Comparison of ENCODE assay signal across 10 mouse cellular contexts in the genomic region with DNA sequence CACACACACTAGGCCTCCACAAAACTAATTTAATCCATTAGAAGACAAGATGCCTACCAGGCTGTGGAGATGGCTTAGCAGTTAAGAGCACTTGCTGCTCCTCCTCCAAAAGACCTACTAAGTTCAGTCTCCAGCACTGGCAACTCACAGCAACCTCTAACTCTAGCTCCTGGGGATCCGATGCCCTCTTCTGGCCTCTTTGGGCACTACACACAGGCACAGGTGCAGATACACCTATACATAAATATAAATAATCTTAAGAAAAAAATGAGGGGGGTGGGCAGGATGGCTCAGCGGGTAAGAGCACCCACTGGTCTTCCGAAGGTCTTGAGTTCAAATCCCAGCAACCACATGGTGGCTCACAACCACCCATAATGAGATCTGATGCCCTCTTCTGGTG. TPM values are rescaled to one million over a fixed set of nuclear protein-coding genes. Genes with fewer than 3 reads are reported as not detected.
DNase-seq lines count a peak whose midpoint lies in the region; ATAC-seq and TF ChIP-seq lines count a peak whose summit lies in the region.
"Had no signal": no experiment of that assay in that cellular context is flagged by ENCODE, and none has a peak within 500 bp of the region (broad histone marks: within the 10 kb centered on the region; RNA-seq: fewer than 3 reads in every experiment).

No protein-coding gene starts in this region.

- TF ChIP-seq EP300 in ES-Bruce4 (IDR thresholded peaks at IDR 0.05; ENCODE audit: insufficient read depth, low read depth, low read length): no peak

- no peaks in the 10 kb centered on the region for H3K4me1 ChIP-seq in ES-Bruce4 (ENCODE audit: control insufficient read depth, insufficient read depth, low read length)

- H3K27ac ChIP-seq in left cerebral cortex, adult 2 months: no peak overlapping the region
- H3K27ac ChIP-seq in ES-Bruce4 (ENCODE audit: insufficient read depth, low read length): no peak overlapping the region
- H3K27ac ChIP-seq: hindbrain, embryonic 10.5 days had no signal

- DNase-seq in cerebellum, adult 11-12 months: peak; percentile 63
- no peak for DNase-seq in cerebellum, adult 8-10 months
- DNase-seq in left cerebral cortex, adult 2 months (ENCODE audit: extremely low spot score in 1 of 2, low spot score in 2 of 2): no peak
- DNase-seq in left cerebral cortex, postnatal 36 days (ENCODE audit: low spot score in 2 of 2): no peak
- DNase-seq in ovary, adult 18-20 months (ENCODE audit: low spot score): no peak
- no peak for DNase-seq in heart, postnatal 36 days
- DNase-seq: adrenal gland, postnatal 25 days had no signal

- H3K27me3 ChIP-seq in ES-Bruce4 (ENCODE audit: control insufficient read depth, insufficient read depth, low read length, poor library complexity, severe bottlenecking): no peaks in the 10 kb centered on the region

- no peaks in the 10 kb centered on the region for H3K9me3 ChIP-seq in ES-Bruce4 (replicated peaks; ENCODE audit: control insufficient read depth, insufficient read depth, low read length, poor library complexity, severe bottlenecking)
- H3K9me3 ChIP-seq: hindbrain, embryonic 10.5 days had no signal

- TF ChIP-seq POLR2A in ES-Bruce4 (IDR thresholded peaks at IDR 0.05; ENCODE audit: insufficient read depth, low read length): no peak

- TF ChIP-seq CTCF in left cerebral cortex, adult 2 months (IDR thresholded peaks at IDR 0.05): peak; percentile 57
- peak; percentile 70 for TF ChIP-seq CTCF in ES-Bruce4 (IDR thresholded peaks at IDR 0.05; ENCODE audit: low read depth, low read length)

- intact Hi-C loops in left cerebral cortex, adult 2 months (cut with DNase I): no loop called here
- intact Hi-C loops in left cerebral cortex, postnatal 36 days (cut with DNase I): loop anchor here (10.0 kb wide), 1 partner anchor 441 kb away; no protein-coding TSS in a partner anchor
- intact Hi-C loops in heart, postnatal 36 days (cut with DNase I): no loop called here

- ATAC-seq in megakaryocyte, adult 5-6 weeks (ENCODE audit: poor library complexity, severe bottlenecking): peak; percentile 43; the same call in 1 of the 2 replicates

- no peak overlapping the region for H3K9ac ChIP-seq in ES-Bruce4 (ENCODE audit: low read depth, poor library complexity, severe bottlenecking)

- no peaks in the 10 kb centered on the region for H3K36me3 ChIP-seq in ES-Bruce4 (ENCODE audit: control insufficient read depth, insufficient read depth, low read length, poor library complexity, severe bottlenecking)

- H3K4me3 ChIP-seq in left cerebral cortex, adult 2 months: no peak overlapping the region
- H3K4me3 ChIP-seq in ES-Bruce4 (ENCODE audit: low read depth, low read length): no peak overlapping the region
- H3K4me3 ChIP-seq: hindbrain, embryonic 10.5 days had no signal

RNA-seq across cellular contexts. Expression of a gene that starts 2.0 kb away (rescaled TPM):
- 10 to 100 TPM; 39.1 to 39.2 TPM for total RNA-seq in left cerebral cortex, adult 2 months (2021)
- total RNA-seq in left cerebral cortex, postnatal 36 days (2021): 10 to 100 TPM; 34.9 to 37.0 TPM
- polyA plus RNA-seq in ES-Bruce4 (2011; ENCODE audit: insufficient read depth, insufficient read length, low read depth, missing spikeins): 1.5 TPM in 1 of 2 replicates, not detected in the other
- not detected in 2 replicates for total RNA-seq in megakaryocyte, adult 5-6 weeks (2015)
- total RNA-seq in megakaryocyte, adult 5-6 weeks (2017): 0.11 TPM in 1 of 2 replicates, not detected in the other
- not detected for total RNA-seq in heart, postnatal 36 days (2021)
- polyA plus RNA-seq: hindbrain, embryonic 10.5 days had no signal

RNA-seq across cellular contexts. Expression of a gene that starts 5.4 kb away (rescaled TPM):
- 10 to 100 TPM; 34.8 to 36.2 TPM for total RNA-seq in left cerebral cortex, adult 2 months (2021)
- 10 to 100 TPM; 36.6 to 42.6 TPM for total RNA-seq in left cerebral cortex, postnatal 36 days (2021)
- polyA plus RNA-seq in ES-Bruce4 (2011; ENCODE audit: insufficient read depth, insufficient read length, low read depth, missing spikeins): 14.6 and 16.2 TPM in 2 replicates
- total RNA-seq in megakaryocyte, adult 5-6 weeks (2015): 16.4 and 20.3 TPM in 2 replicates
- 45.2 and 67.1 TPM in 2 replicates for total RNA-seq in megakaryocyte, adult 5-6 weeks (2017)
- total RNA-seq in heart, postnatal 36 days (2021): 10 to 100 TPM; 22.0 to 24.7 TPM

RNA-seq across cellular contexts. Expression of a gene that starts 6.0 kb away (rescaled TPM):
- total RNA-seq in left cerebral cortex, adult 2 months (2021): 100 to 1,000 TPM in 1 of 2 experiments, 10 to 100 TPM in 1; 97.3 to 104 TPM
- total RNA-seq in left cerebral cortex, postnatal 36 days (2021): 100 to 1,000 TPM in 1 of 2 experiments, 10 to 100 TPM in 1; 94.1 to 108 TPM
- polyA plus RNA-seq in ES-Bruce4 (2011; ENCODE audit: insufficient read depth, insufficient read length, low read depth, missing spikeins): 9.0 and 12.8 TPM in 2 replicates
- total RNA-seq in megakaryocyte, adult 5-6 weeks (2015): 10.2 and 18.8 TPM in 2 replicates
- 18.4 and 20.2 TPM in 2 replicates for total RNA-seq in megakaryocyte, adult 5-6 weeks (2017)
- total RNA-seq in heart, postnatal 36 days (2021): 10 to 100 TPM; 37.3 to 39.1 TPM

RNA-seq across cellular contexts. Expression of a gene that starts 11.1 kb away (rescaled TPM):
- total RNA-seq in left cerebral cortex, adult 2 months (2021): 10 to 100 TPM; 23.1 TPM
- 10 to 100 TPM; 23.8 to 30.8 TPM for total RNA-seq in left cerebral cortex, postnatal 36 days (2021)
- 1.4 and 1.8 TPM in 2 replicates for polyA plus RNA-seq in ES-Bruce4 (2011; ENCODE audit: insufficient read depth, insufficient read length, low read depth, missing spikeins)
- not detected in 2 replicates for total RNA-seq in megakaryocyte, adult 5-6 weeks (2015)
- not detected in 2 replicates for total RNA-seq in megakaryocyte, adult 5-6 weeks (2017)
- not detected for total RNA-seq in heart, postnatal 36 days (2021)
- total RNA-seq: adrenal gland, postnatal 25 days had no signal
- polyA plus RNA-seq: hindbrain, embryonic 10.5 days had no signal

RNA-seq across cellular contexts. Expression of a gene that starts 14.7 kb away (rescaled TPM):
- total RNA-seq in left cerebral cortex, adult 2 months (2021): 10 to 100 TPM; 66.8 to 69.2 TPM
- 10 to 100 TPM; 60.6 to 66.4 TPM for total RNA-seq in left cerebral cortex, postnatal 36 days (2021)
- polyA plus RNA-seq in ES-Bruce4 (2011; ENCODE audit: insufficient read depth, insufficient read length, low read depth, missing spikeins): 13.6 and 16.7 TPM in 2 replicates
- 11.9 and 12.4 TPM in 2 replicates for total RNA-seq in megakaryocyte, adult 5-6 weeks (2015)
- total RNA-seq in megakaryocyte, adult 5-6 weeks (2017): 24.6 and 28.9 TPM in 2 replicates
- total RNA-seq in heart, postnatal 36 days (2021): 100 to 1,000 TPM; 146 to 154 TPM

Comparison
In these comparisons a context has a peak if more than half of its experiments do, and no peak if none do; other contexts are left out.
1. RNA of a gene that starts 2.0 kb away (total RNA-seq): 39.1 to 39.2 TPM in left cerebral cortex, adult 2 months and 34.9 to 37.0 TPM in left cerebral cortex, postnatal 36 days; not detected in heart, postnatal 36 days and 0.11 TPM in megakaryocyte, adult 5-6 weeks; every median in the first group is over 10 times any median in the second.